Mouse (Mus musculus) MEL (cell line): ENCODE results near the gene Kctd2. TPM values are rescaled to one million over a fixed set of nuclear protein-coding genes. Genes with fewer than 3 reads are reported as not detected.

Experiments used
- DNase-seq: peaks from one replicate; pipeline ENCODE4 v3.0.0; 2011; ENCODE audit warnings: low read depth, low spot score
- H3K27ac ChIP-seq: 2 replicates; pipeline ENCODE4 v1.5.1; 2012; ENCODE audit warnings: low read depth, mild to moderate bottlenecking, control low read depth, low read length, moderate library complexity; ENCODE audit not compliant: control insufficient read depth
- H3K27me3 ChIP-seq, 2 experiments: fragments of 150-350 bp in 1 of 2; sonication (generic) in 1 of 2; 2 replicates each; pipeline ENCODE4 v1.6.1; 2012; ENCODE audit warnings: low read length in 2 of 2, mild to moderate bottlenecking in 2 of 2, improper control_type of control experiment in 1 of 2, moderate library complexity in 1 of 2; ENCODE audit not compliant: insufficient read depth in 2 of 2, control insufficient read depth in 1 of 2
- H3K36me3 ChIP-seq, 2 experiments: 2 replicates each; pipeline ENCODE4 v1.6.1; 2012 to 2014; ENCODE audit warnings: low read length in 2 of 2, improper control_type of control experiment in 1 of 2, inconsistent platforms in 1 of 2, mild to moderate bottlenecking in 1 of 2; ENCODE audit not compliant: insufficient read depth in 2 of 2, control insufficient read depth in 1 of 2
- H3K4me1 ChIP-seq, 2 experiments: fragments of 150-350 bp in 1 of 2; sonication (generic) in 1 of 2; 2 replicates each; pipeline ENCODE4 v1.6.1; 2012; ENCODE audit warnings: low read length in 2 of 2, improper control_type of control experiment in 1 of 2, mild to moderate bottlenecking in 1 of 2; ENCODE audit not compliant: insufficient read depth in 2 of 2, control insufficient read depth in 1 of 2
- H3K4me3 ChIP-seq, 2 experiments: fragments of 150-350 bp in 1 of 2; sonication (generic) in 1 of 2; 2 replicates each; pipeline ENCODE4 v1.5.1; 2012; ENCODE audit warnings: low read depth in 2 of 2, low read length in 2 of 2, mild to moderate bottlenecking in 2 of 2, moderate library complexity in 2 of 2, control low read depth in 1 of 2, improper control_type of control experiment in 1 of 2; ENCODE audit not compliant: control insufficient read depth in 1 of 2, insufficient read depth in 1 of 2
- H3K79me2 ChIP-seq: 2 replicates; pipeline ENCODE4 v1.6.1; 2012; ENCODE audit warnings: mild to moderate bottlenecking, low read length, moderate library complexity; ENCODE audit not compliant: control insufficient read depth, poor library complexity, insufficient read depth
- H3K9ac ChIP-seq: 2 replicates; pipeline ENCODE4 v1.6.1; 2012; ENCODE audit warnings: low read depth, mild to moderate bottlenecking, control low read depth, low read length, moderate library complexity; ENCODE audit not compliant: control insufficient read depth, poor library complexity, severe bottlenecking
- H3K9me3 ChIP-seq: fragments of 150-350 bp; sonication (generic); replicated peaks from 2 replicates; pipeline ENCODE4 v1.6.1; 2012; ENCODE audit warnings: mild to moderate bottlenecking, low read length, improper control_type of control experiment, moderate library complexity; ENCODE audit not compliant: insufficient read depth
- CHD2 ChIP-seq: IDR thresholded peaks from 2 replicates; pipeline ENCODE4 v1.6.1; 2011; ENCODE audit warnings: low read length, improper control_type of control experiment
- CTCF ChIP-seq, 3 experiments: IDR thresholded peaks in 2 of 3; conservative IDR thresholded peaks in 1 of 3; 2 replicates each; pipeline ENCODE4 v1.5.1; 2011 to 2012; ENCODE audit warnings: low read length in 3 of 3, low read depth in 2 of 3, mild to moderate bottlenecking in 2 of 3, improper control_type of control experiment in 1 of 3, inconsistent platforms in 1 of 3, mixed read lengths in 1 of 3, moderate library complexity in 1 of 3; ENCODE audit not compliant: control insufficient read depth in 1 of 3, insufficient read depth in 1 of 3, poor library complexity in 1 of 3, severe bottlenecking in 1 of 3
- EP300 ChIP-seq, 2 experiments: IDR thresholded peaks; 2 replicates each; pipeline ENCODE4 v1.6.1; 2011; ENCODE audit warnings: improper control_type of control experiment in 2 of 2, low read length in 2 of 2, low read depth in 1 of 2, mild to moderate bottlenecking in 1 of 2
- HCFC1 ChIP-seq: IDR thresholded peaks from 2 replicates; pipeline ENCODE4 v1.6.1; 2012; ENCODE audit warnings: low read depth, mild to moderate bottlenecking, inconsistent platforms, low read length, improper control_type of control experiment, moderate library complexity
- JUND ChIP-seq: IDR thresholded peaks from 2 replicates; pipeline ENCODE4 v1.6.1; 2011; ENCODE audit warnings: low read depth, mild to moderate bottlenecking, improper control_type of control experiment, low read length
- MAFK ChIP-seq: IDR thresholded peaks from 2 replicates; pipeline ENCODE4 v1.6.1; 2011; ENCODE audit warnings: low read depth, mild to moderate bottlenecking, low read length, improper control_type of control experiment, borderline replicate concordance
- MAX ChIP-seq: IDR thresholded peaks from 2 replicates; pipeline ENCODE4 v1.6.1; 2011; ENCODE audit warnings: low read length, improper control_type of control experiment
- MEF2A ChIP-seq: IDR thresholded peaks from 2 replicates; pipeline ENCODE4 v1.6.1; 2014; ENCODE audit warnings: low read depth, mild to moderate bottlenecking, inconsistent platforms, low read length, improper control_type of control experiment; ENCODE audit not compliant: poor library complexity, insufficient replicate concordance, severe bottlenecking; ENCODE audit errors: extremely low read depth
- POLR2AphosphoS2 ChIP-seq: IDR thresholded peaks from 2 replicates; pipeline ENCODE4 v1.6.1; 2011; ENCODE audit warnings: low read length, improper control_type of control experiment
- RAD21 ChIP-seq: IDR thresholded peaks from 2 replicates; pipeline ENCODE4 v1.6.1; 2011; ENCODE audit warnings: mild to moderate bottlenecking, low read depth, low read length, improper control_type of control experiment
- SIN3A ChIP-seq: IDR thresholded peaks from 2 replicates; pipeline ENCODE4 v1.6.1; 2012; ENCODE audit warnings: low read length, improper control_type of control experiment, inconsistent platforms
- SMC3 ChIP-seq: IDR thresholded peaks from 2 replicates; pipeline ENCODE4 v1.6.1; 2011; ENCODE audit warnings: low read depth, low read length, improper control_type of control experiment
- TAL1 ChIP-seq: IDR thresholded peaks from 2 replicates; pipeline ENCODE4 v1.6.1; 2012; ENCODE audit warnings: mild to moderate bottlenecking, inconsistent platforms, low read length, moderate library complexity, mixed read lengths
- UBTF ChIP-seq: IDR thresholded peaks from 2 replicates; pipeline ENCODE4 v1.6.1; 2012; ENCODE audit warnings: low read depth, mild to moderate bottlenecking, inconsistent platforms, low read length, improper control_type of control experiment, moderate library complexity, borderline replicate concordance; ENCODE audit not compliant: insufficient read depth
- USF2 ChIP-seq, 2 experiments: IDR thresholded peaks; 2 replicates each; pipeline ENCODE4 v1.6.1; 2011 to 2012; ENCODE audit warnings: improper control_type of control experiment in 2 of 2, low read length in 2 of 2, borderline replicate concordance in 1 of 2, inconsistent platforms in 1 of 2, low read depth in 1 of 2, mild to moderate bottlenecking in 1 of 2; ENCODE audit not compliant: insufficient read depth in 1 of 2
- ZC3H11A ChIP-seq: IDR thresholded peaks from 2 replicates; pipeline ENCODE4 v1.6.1; 2012; ENCODE audit warnings: low read depth, mild to moderate bottlenecking, inconsistent platforms, low read length, improper control_type of control experiment
- ZMIZ1 ChIP-seq: IDR thresholded peaks from 2 replicates; pipeline ENCODE4 v1.6.1; 2012; ENCODE audit warnings: low read depth, mild to moderate bottlenecking, inconsistent platforms, low read length, improper control_type of control experiment, moderate library complexity
- polyA plus RNA-seq, 2 experiments: library from polyadenylated mRNA; stranded (reverse) in 1 of 2; unstranded in 1 of 2; fragments of >175 nt in 1 of 2; fragments of >200 nt in 1 of 2; gene quantifications; 2 replicates each; pipeline versions ENCODE4 v1.2.1 to v1.2.4; 2012; ENCODE audit warnings: low replicate concordance in 2 of 2, low read depth in 1 of 2; ENCODE audit not compliant: insufficient read length in 2 of 2, insufficient read depth in 1 of 2, missing spikeins in 1 of 2
- total RNA-seq: library from RNA; depleted of rRNA; stranded (reverse); fragments of 300-350 nt; gene quantifications from 2 replicates; pipeline ENCODE4 v1.2.3, GENCODE M21; 2012

The Kctd2 gene
- total and polyA plus RNA-seq, 3 experiments, result 13.2 to 20.6 TPM; not detected in 1

- Histone ChIP-seq H3K27me3 (peaks cover 3 to 7% of the 10 kb centered on the region in 2 experiments; a peak in 3 of 4 replicates), H3K9me3 (no peaks in the 10 kb centered on the region), H3K36me3 (peaks cover 0 to 2% of the 10 kb centered on the region in 2 experiments; a peak in 2 of 4 replicates), H3K27ac (no peak overlapping the region), H3K4me3 (no peak overlapping the region), H3K9ac (no peak overlapping the region), H3K4me1 (peaks cover 4 to 5% of the 10 kb centered on the region in 2 experiments; a peak in 3 of 4 replicates), H3K79me2 (no peaks in the 10 kb centered on the region)
- no peak for TF ChIP-seq CHD2
- no peak for TF ChIP-seq MAX
- TF ChIP-seq SIN3A, result no peak
- TF ChIP-seq ZMIZ1, result no peak
- no peak for TF ChIP-seq MAFK
- no peak for TF ChIP-seq TAL1
- no peak for TF ChIP-seq ZC3H11A
- no peak for TF ChIP-seq UBTF
- TF ChIP-seq SMC3, result no peak
- DNase-seq, result no peak
Measured at GRCm38 (mm10) chr11:115372015-115372414, 47.9 kb upstream of the Kctd2 start.

- no peak overlapping the region for H3K4me3 ChIP-seq
- peaks cover 0 to 3% of the 10 kb centered on the region in 2 experiments; a peak in 2 of 4 replicates for H3K36me3 ChIP-seq
- peaks cover 3 to 7% of the 10 kb centered on the region in 2 experiments; a peak in 3 of 4 replicates for H3K27me3 ChIP-seq
- H3K79me2 ChIP-seq, result no peaks in the 10 kb centered on the region
- no peak overlapping the region for H3K9ac ChIP-seq
- no peak for TF ChIP-seq EP300 (IDR thresholded peaks at IDR 0.05; ENCODE audit: low read depth in 1 of 2, low read length in 2 of 2)
- no peak for TF ChIP-seq POLR2AphosphoS2
- TF ChIP-seq USF2 (IDR thresholded peaks at IDR 0.05; ENCODE audit: borderline replicate concordance in 1 of 2, insufficient read depth in 1 of 2, low read depth in 1 of 2, low read length in 2 of 2), result no peak
- TF ChIP-seq HCFC1, result no peak
- TF ChIP-seq CTCF (IDR thresholded peaks at IDR 0.05 in 2 of 3, conservative IDR thresholded peaks at IDR 0.05 in 1 of 3; ENCODE audit: control insufficient read depth in 1 of 3, insufficient read depth in 1 of 3, low read depth in 2 of 3, low read length in 3 of 3, poor library complexity in 1 of 3, severe bottlenecking in 1 of 3), result peak in 1 of 3 experiments; percentile 28; a peak in 1 of 6 replicates
- TF ChIP-seq RAD21, result no peak
- no peak for TF ChIP-seq MEF2A
- TF ChIP-seq JUND, result no peak
- no peak for DNase-seq
- H3K4me1 ChIP-seq, result peaks cover 5 to 6% of the 10 kb centered on the region in 2 experiments; a peak in 3 of 4 replicates
- no peaks in the 10 kb centered on the region for H3K9me3 ChIP-seq
- no peak overlapping the region for H3K27ac ChIP-seq
Measured at GRCm38 (mm10) chr11:115372737-115373136, 47.2 kb upstream of the Kctd2 start.
